Mouse (Mus musculus): ENCODE measurements around the gene Dlat. TPM values are rescaled to one million over a fixed set of nuclear protein-coding genes. Genes with fewer than 3 reads are reported as not detected.

Gene Dlat
- polyA plus RNA-seq, 1 experiment from 2014 or later, result 47.4 TPM

GRCm38 (mm10) chr9:50604338-50604737 lies 55.2 kb downstream of the Dlat start:
- Histone ChIP-seq H3K4me1 (peaks cover 22% of the 10 kb centered on the region), H3K27me3 (no peaks in the 10 kb centered on the region), H3K9ac (peak overlapping the region; percentile 80), H3K4me2 (replicated peaks) (peak overlapping the region; percentile 89), H3K4me3 (peak overlapping the region; percentile 84), H3K9me3 (no peaks in the 10 kb centered on the region), H3K36me3 (peaks cover 25% of the 10 kb centered on the region), H3K27ac (peak overlapping the region; percentile 85)
- ATAC-seq (ENCODE audit: insufficient number of reproducible peaks, insufficient read depth, low FRiP score, low TSS enrichment), result no peak
- WGBS, result 3% methylated on average over 6 of the region's 6 CpGs

GRCm38 (mm10) chr9:50603998-50604324 lies 55.6 kb downstream of the Dlat start:
- Histone ChIP-seq H3K4me3 (peak overlapping the region; percentile 84), H3K9me3 (no peaks in the 10 kb centered on the region), H3K4me1 (peaks cover 22% of the 10 kb centered on the region), H3K36me3 (peaks cover 24% of the 10 kb centered on the region), H3K27me3 (no peaks in the 10 kb centered on the region), H3K9ac (peak overlapping the region; percentile 80), H3K27ac (peak overlapping the region; percentile 85), H3K4me2 (replicated peaks) (peak overlapping the region; percentile 89)
- WGBS, result under 1% methylated on average over 24 of the region's 24 CpGs
- peak; percentile 90 for ATAC-seq (ENCODE audit: insufficient number of reproducible peaks, insufficient read depth, low FRiP score, low TSS enrichment)

- Histone ChIP-seq H3K27me3 (no peaks in the 10 kb centered on the region), H3K4me2 (replicated peaks) (peak within 1 kb of the TSS; percentile 89), H3K27ac (peak within 1 kb of the TSS; percentile 85), H3K36me3 (peaks cover 24% of the 10 kb centered on the region), H3K9me3 (no peaks in the 10 kb centered on the region), H3K4me1 (peaks cover 22% of the 10 kb centered on the region), H3K4me3 (peak within 1 kb of the TSS; percentile 84), H3K9ac (peak within 1 kb of the TSS; percentile 80)
- ATAC-seq (ENCODE audit: insufficient number of reproducible peaks, insufficient read depth, low FRiP score, low TSS enrichment), result peak; percentile 95
- WGBS, result 1% methylated on average over 48 of the region's 48 CpGs
Measured at GRCm38 (mm10) chr9:50603189-50603997, 56.2 kb downstream of the Dlat start, which contains the start of the genes Sdhd and Timm8b. Gene Sdhd (minus strand): TSS chr9:50603812. Gene Timm8b (plus strand): TSS chr9:50603910.

GRCm38 (mm10) chr9:50602055-50602845 lies 57.3 kb downstream of the Dlat start:
- H3K4me1 ChIP-seq, result peaks cover 22% of the 10 kb centered on the region
- H3K9me3 ChIP-seq, result no peaks in the 10 kb centered on the region
- no peaks in the 10 kb centered on the region for H3K27me3 ChIP-seq
- WGBS, result 87% methylated on average over 7 of the region's 7 CpGs
- peak overlapping the region; percentile 84 for H3K4me3 ChIP-seq
- H3K9ac ChIP-seq, result peak overlapping the region; percentile 79; the same call in 1 of the 2 replicates
- H3K4me2 ChIP-seq (replicated peaks), result peak overlapping the region; percentile 89
- ATAC-seq (ENCODE audit: insufficient number of reproducible peaks, insufficient read depth, low FRiP score, low TSS enrichment), result no peak
- no peak overlapping the region for H3K27ac ChIP-seq
- peaks cover 27% of the 10 kb centered on the region for H3K36me3 ChIP-seq

- no peak overlapping the region for H3K9ac ChIP-seq
- no peaks in the 10 kb centered on the region for H3K9me3 ChIP-seq
- no peak for ATAC-seq (ENCODE audit: insufficient number of reproducible peaks, insufficient read depth, low FRiP score, low TSS enrichment)
- H3K36me3 ChIP-seq, result peaks cover 30% of the 10 kb centered on the region
- no peak overlapping the region for H3K4me2 ChIP-seq (replicated peaks)
- H3K4me3 ChIP-seq, result no peak overlapping the region
- no peak overlapping the region for H3K27ac ChIP-seq
- no peaks in the 10 kb centered on the region for H3K27me3 ChIP-seq
- WGBS, result 86% methylated on average over 6 of the region's 6 CpGs
- H3K4me1 ChIP-seq, result peaks cover 22% of the 10 kb centered on the region
Measured at GRCm38 (mm10) chr9:50601536-50601935, 58.0 kb downstream of the Dlat start.

- WGBS, result 97% methylated on average over 8 of the region's 8 CpGs
- no peaks in the 10 kb centered on the region for H3K27me3 ChIP-seq
- peaks cover 45% of the 10 kb centered on the region for H3K36me3 ChIP-seq
- H3K27ac ChIP-seq, result no peak overlapping the region
- peaks cover 4% of the 10 kb centered on the region for H3K4me1 ChIP-seq
- no peak overlapping the region for H3K4me2 ChIP-seq (replicated peaks)
- no peak overlapping the region for H3K9ac ChIP-seq
- no peak for ATAC-seq (ENCODE audit: insufficient number of reproducible peaks, insufficient read depth, low FRiP score, low TSS enrichment)
- H3K4me3 ChIP-seq, result no peak overlapping the region
- no peaks in the 10 kb centered on the region for H3K9me3 ChIP-seq
Measured at GRCm38 (mm10) chr9:50596973-50597372, 62.6 kb downstream of the Dlat start.

- Histone ChIP-seq H3K4me2 (replicated peaks) (no peak overlapping the region), H3K27me3 (no peaks in the 10 kb centered on the region), H3K27ac (no peak overlapping the region), H3K36me3 (peaks cover 45% of the 10 kb centered on the region), H3K4me3 (no peak overlapping the region), H3K9ac (no peak overlapping the region), H3K9me3 (no peaks in the 10 kb centered on the region), H3K4me1 (no peaks in the 10 kb centered on the region)
- 80% methylated on average over 12 of the region's 12 CpGs for WGBS
- ATAC-seq (ENCODE audit: insufficient number of reproducible peaks, insufficient read depth, low FRiP score, low TSS enrichment), result no peak
Measured at GRCm38 (mm10) chr9:50594794-50595417, 64.7 kb downstream of the Dlat start.

- Histone ChIP-seq H3K9me3 (no peaks in the 10 kb centered on the region), H3K27me3 (no peaks in the 10 kb centered on the region), H3K4me3 (no peak overlapping the region), H3K4me1 (no peaks in the 10 kb centered on the region), H3K4me2 (replicated peaks) (no peak overlapping the region), H3K27ac (no peak overlapping the region), H3K36me3 (peaks cover 34% of the 10 kb centered on the region), H3K9ac (no peak overlapping the region)
- no peak for ATAC-seq (ENCODE audit: insufficient number of reproducible peaks, insufficient read depth, low FRiP score, low TSS enrichment)
- WGBS, result 76% methylated on average over 3 of the region's 3 CpGs
Measured at GRCm38 (mm10) chr9:50593544-50593943, 66.0 kb downstream of the Dlat start.

GRCm38 (mm10) chr9:50592955-50593354 lies 66.6 kb downstream of the Dlat start:
- Histone ChIP-seq H3K27me3 (no peaks in the 10 kb centered on the region), H3K9me3 (no peaks in the 10 kb centered on the region), H3K4me2 (replicated peaks) (no peak overlapping the region), H3K4me3 (no peak overlapping the region), H3K4me1 (no peaks in the 10 kb centered on the region), H3K27ac (no peak overlapping the region), H3K9ac (no peak overlapping the region), H3K36me3 (peaks cover 28% of the 10 kb centered on the region)
- ATAC-seq (ENCODE audit: insufficient number of reproducible peaks, insufficient read depth, low FRiP score, low TSS enrichment), result no peak
- WGBS, result 89% methylated on average over 9 of the region's 9 CpGs

GRCm38 (mm10) chr9:50590856-50591518 lies 68.6 kb downstream of the Dlat start:
- no peaks in the 10 kb centered on the region for H3K9me3 ChIP-seq
- H3K27ac ChIP-seq, result no peak overlapping the region
- 77% methylated on average over 10 of the region's 10 CpGs for WGBS
- ATAC-seq (ENCODE audit: insufficient number of reproducible peaks, insufficient read depth, low FRiP score, low TSS enrichment), result no peak
- no peak overlapping the region for H3K4me2 ChIP-seq (replicated peaks)
- H3K9ac ChIP-seq, result no peak overlapping the region
- H3K36me3 ChIP-seq, result peaks cover 11% of the 10 kb centered on the region; the same call in 1 of the 2 replicates
- no peaks in the 10 kb centered on the region for H3K27me3 ChIP-seq
- H3K4me3 ChIP-seq, result no peak overlapping the region
- no peaks in the 10 kb centered on the region for H3K4me1 ChIP-seq

GRCm38 (mm10) chr9:50586955-50587354 lies 72.6 kb downstream of the Dlat start:
- no peak overlapping the region for H3K4me3 ChIP-seq
- H3K27ac ChIP-seq, result no peak overlapping the region
- ATAC-seq (ENCODE audit: insufficient number of reproducible peaks, insufficient read depth, low FRiP score, low TSS enrichment), result no peak
- 72% methylated on average over 4 of the region's 4 CpGs for WGBS
- no peaks in the 10 kb centered on the region for H3K9me3 ChIP-seq
- H3K4me1 ChIP-seq, result no peaks in the 10 kb centered on the region
- no peak overlapping the region for H3K9ac ChIP-seq
- no peak overlapping the region for H3K4me2 ChIP-seq (replicated peaks)
- no peaks in the 10 kb centered on the region for H3K27me3 ChIP-seq
- H3K36me3 ChIP-seq, result no peaks in the 10 kb centered on the region

Data from embryonic facial prominence, embryonic 12.5 days (tissue).